Mouse (Mus musculus) embryonic facial prominence, embryonic 14.5 days (tissue): ENCODE results near the gene Baz2a. TPM values are rescaled to one million over a fixed set of nuclear protein-coding genes. Genes with fewer than 3 reads are reported as not detected.
A peak's percentile ranks its signal among the peaks of the same experiment; 100 is the strongest.
"Not testable (repeated sequence)": the region's sequence is repeated elsewhere in the genome, so short reads cannot be mapped to it uniquely, and the experiment has no call there.

Source experiments
- ATAC-seq: fragments of 200-750 bp; cut with Nextera tagmentation; 2 replicates; pipeline ENCODE4 v1.8.0; 2017; ENCODE audit warnings: low read depth, moderate number of reproducible peaks, moderate TSS enrichment
- DNase-seq: peaks from one replicate; pipeline ENCODE4 v3.0.0-alpha.2; 2015; ENCODE audit warnings: low spot score
- H3K27ac ChIP-seq: fragments of 300-500 bp; sonication (generic); replicated peaks from 2 replicates; pipeline ENCODE4 v1.5.1; 2014; ENCODE audit warnings: low read depth, mild to moderate bottlenecking, low read length, moderate library complexity
- H3K27me3 ChIP-seq: fragments of 300-500 bp; sonication (generic); replicated peaks from 2 replicates; pipeline ENCODE4 v1.6.1; 2014; ENCODE audit warnings: low read length; ENCODE audit not compliant: control insufficient read depth, insufficient read depth
- H3K36me3 ChIP-seq: fragments of 300-500 bp; sonication (generic); 2 replicates; pipeline ENCODE4 v1.6.1; 2014; ENCODE audit warnings: low read length, mixed read lengths; ENCODE audit not compliant: control insufficient read depth, insufficient read depth
- H3K4me1 ChIP-seq: fragments of 300-500 bp; sonication (generic); 2 replicates; pipeline ENCODE4 v1.6.1; 2014; ENCODE audit warnings: antibody characterized with exemption, low read length; ENCODE audit not compliant: control insufficient read depth, insufficient read depth
- H3K4me2 ChIP-seq: fragments of 300-500 bp; sonication (generic); 2 replicates; pipeline ENCODE4 v1.6.1; 2014; ENCODE audit warnings: low read depth, mild to moderate bottlenecking, low read length, moderate library complexity, mixed read lengths
- H3K4me3 ChIP-seq: fragments of 300-500 bp; sonication (generic); 2 replicates; pipeline ENCODE4 v1.5.1; 2014; ENCODE audit warnings: low read depth, mild to moderate bottlenecking, low read length
- H3K9ac ChIP-seq: fragments of 300-500 bp; sonication (generic); 2 replicates; pipeline ENCODE4 v1.6.1; 2014; ENCODE audit warnings: low read depth, mild to moderate bottlenecking, low read length, moderate library complexity, mixed read lengths
- H3K9me3 ChIP-seq: fragments of 300-500 bp; sonication (generic); 2 replicates; pipeline ENCODE4 v1.6.1; 2016; ENCODE audit warnings: low read length; ENCODE audit not compliant: control insufficient read depth
- WGBS: fragments of 180-500 bp; shearing (Covaris S2); extraction: QIAGEN DNeasy Blood & Tissue Kit; methylation state at CpG from one replicate; pipeline ENCODE4 v1.1.7; 2014; 5-methylcytosine and 5-hydroxymethylcytosine counted together
- microRNA counts: library from miRNA; unstranded; fragments of <30 nt; microRNA quantifications from one replicate; lab custom pipeline; 2017
- microRNA-seq: library from miRNA; unstranded; fragments of <30 nt; microRNA quantifications from one replicate; pipeline ENCODE4, GENCODE M21; 2016; ENCODE audit warnings: borderline number of aligned reads
- polyA plus RNA-seq: library from polyadenylated mRNA; unstranded; fragments of >200 nt; fragmentation: Nextera tagmentation; extraction: Ambion mirVana; gene quantifications from 2 replicates; pipeline ENCODE4 v1.2.1, GENCODE M21; 2014

The Baz2a gene
- polyA plus RNA-seq, 1 experiment from 2014 or later = 18.8 TPM

DNA sequence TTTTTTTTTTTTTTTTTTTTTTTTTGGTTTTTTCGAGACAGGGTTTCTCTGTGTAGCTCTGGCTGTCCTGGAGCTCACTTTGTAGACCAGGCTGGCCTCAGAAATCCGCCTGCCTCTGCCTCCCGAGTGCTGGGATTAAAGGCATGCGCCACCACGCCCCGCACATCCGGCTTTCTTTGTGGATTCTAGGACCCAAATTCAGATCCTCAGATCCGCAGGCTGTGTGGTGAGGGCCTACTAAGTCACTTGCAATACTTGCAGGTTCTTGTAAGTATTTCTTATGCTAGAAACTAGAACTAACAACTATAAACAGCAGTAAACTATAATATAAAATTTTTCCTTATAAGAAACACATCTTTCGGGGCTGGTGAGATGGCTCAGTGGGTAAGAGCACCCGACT lies 80.0 kb downstream of the Baz2a start:
- H3K36me3 ChIP-seq, H3K9me3 ChIP-seq, H3K27me3 ChIP-seq, H3K9ac ChIP-seq, ATAC-seq, H3K4me3 ChIP-seq, H3K4me2 ChIP-seq, DNase-seq, H3K27ac ChIP-seq: not testable (repeated sequence)
- peaks cover 24% of the 10 kb centered on the region for H3K4me1 ChIP-seq
- WGBS = 96% methylated on average over 10 of the region's 10 CpGs

DNA sequence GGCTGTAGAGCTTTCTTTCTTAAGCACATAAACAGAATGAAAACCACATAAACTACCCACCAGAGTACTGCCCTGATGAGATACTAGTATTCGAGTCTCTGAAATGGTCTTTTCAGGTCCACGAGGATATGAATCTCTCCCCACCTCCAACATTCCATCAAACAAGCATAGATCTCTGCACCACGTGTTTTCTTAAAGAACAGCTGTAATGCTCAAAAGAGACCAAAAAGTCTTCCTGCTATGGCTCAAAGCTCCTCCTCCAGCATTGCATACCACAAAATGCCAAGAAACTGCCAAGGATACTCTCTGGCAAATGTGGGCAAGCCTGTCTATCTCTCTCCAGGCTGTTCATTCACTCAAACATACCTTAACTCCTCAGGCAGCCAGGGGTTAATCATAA lies 83.9 kb downstream of the Baz2a start:
- Histone ChIP-seq H3K27ac (peak overlapping the region; percentile 93), H3K4me3 (peak overlapping the region; percentile 55), H3K4me2 (peak overlapping the region; percentile 92), H3K4me1 (peaks cover 23% of the 10 kb centered on the region), H3K9ac (peak overlapping the region; percentile 62), H3K9me3 (no peaks in the 10 kb centered on the region), H3K27me3 (no peaks in the 10 kb centered on the region), H3K36me3 (no peaks in the 10 kb centered on the region)
- peak; percentile 24 for DNase-seq
- 7% methylated on average over 3 of the region's 3 CpGs for WGBS
- no peak for ATAC-seq

DNA sequence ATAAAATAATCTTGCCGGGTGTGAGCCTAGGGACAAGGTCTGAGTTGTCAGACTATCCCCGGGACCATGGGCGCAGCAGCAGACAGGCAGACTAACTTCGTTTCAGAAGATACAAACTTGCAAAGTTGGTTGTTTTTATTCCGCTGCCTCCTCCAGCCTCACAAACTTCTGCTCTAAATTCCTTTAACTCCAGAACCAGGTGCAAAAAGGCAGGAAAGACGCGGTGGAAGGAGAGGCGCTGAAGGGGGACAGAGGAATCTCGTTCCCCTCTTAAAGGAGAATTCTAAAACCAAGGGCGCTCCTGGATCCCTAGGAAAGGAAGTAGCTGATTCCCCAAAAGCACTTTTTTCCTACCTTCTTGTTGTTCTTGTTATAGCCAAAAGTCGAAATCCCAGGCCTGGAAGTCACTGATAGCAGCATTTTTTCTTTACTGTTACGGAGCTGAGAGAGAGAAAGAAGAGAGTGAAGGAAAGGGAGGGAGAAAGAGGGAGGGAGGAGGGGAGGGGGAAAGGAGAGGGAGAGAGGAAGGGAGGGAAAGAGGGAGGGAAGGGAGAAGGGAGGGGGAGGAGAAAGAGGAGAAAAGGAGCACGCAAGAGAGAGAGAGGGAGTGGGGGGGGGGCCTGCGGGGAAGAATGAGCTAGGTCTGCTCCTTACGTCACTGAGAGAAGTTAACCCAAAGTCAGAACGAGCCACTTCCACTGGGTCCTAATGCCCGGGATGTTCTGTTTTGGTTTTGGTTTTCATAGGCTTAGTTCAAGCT lies 84.8 kb downstream of the Baz2a start:
- H3K36me3 ChIP-seq = no peaks in the 10 kb centered on the region
- under 1% methylated on average over 17 of the region's 17 CpGs for WGBS
- H3K4me3 ChIP-seq = peak overlapping the region; percentile 55
- peak overlapping the region; percentile 92 for H3K4me2 ChIP-seq
- H3K4me1 ChIP-seq = peaks cover 23% of the 10 kb centered on the region
- H3K9me3 ChIP-seq = no peaks in the 10 kb centered on the region
- ATAC-seq (peak; percentile 90), DNase-seq (peak; percentile 96)
- no peaks in the 10 kb centered on the region for H3K27me3 ChIP-seq
- H3K27ac ChIP-seq = peak overlapping the region; percentile 93
- peak overlapping the region; percentile 62 for H3K9ac ChIP-seq

DNA sequence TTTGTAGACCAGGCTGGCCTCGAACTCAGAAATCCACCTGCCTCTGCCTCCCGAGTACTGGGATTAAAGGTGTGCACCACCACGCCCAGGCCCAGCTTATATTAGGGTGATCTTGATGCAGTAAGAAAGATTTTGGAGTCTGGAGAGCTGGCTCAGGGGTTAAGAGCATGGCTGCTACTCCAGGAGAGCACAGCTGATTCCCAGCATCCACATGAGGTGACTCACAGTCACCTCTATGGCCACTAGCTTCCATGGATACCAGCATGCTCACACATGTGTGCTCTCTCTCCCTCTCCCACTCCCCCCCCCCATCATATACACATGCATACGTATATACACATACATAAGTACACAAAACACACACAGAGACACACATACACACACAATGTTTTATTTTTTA lies 85.9 kb downstream of the Baz2a start:
- H3K9me3 ChIP-seq = no peaks in the 10 kb centered on the region
- 88% methylated on average over 4 of the region's 4 CpGs for whole genome bisulfite sequencing
- no peaks in the 10 kb centered on the region for H3K27me3 ChIP-seq
- no peak overlapping the region for H3K9ac ChIP-seq
- no peak overlapping the region for H3K4me3 ChIP-seq
- DNase-seq (no peak), ATAC-seq (no peak)
- H3K4me2 ChIP-seq = no peak overlapping the region
- no peaks in the 10 kb centered on the region for H3K36me3 ChIP-seq
- H3K4me1 ChIP-seq = peaks cover 23% of the 10 kb centered on the region
- no peak overlapping the region for H3K27ac ChIP-seq

MicroRNA genes within 50 kb of the gene (microRNA counts, 519-probe panel; counts per million panel counts)
- microRNA mmu-miR-677 (lab: Ali Mortazavi, UCI) = 19.3 counts per million

Small RNAs within 50 kb of the gene (microRNA-seq; reads per million reads assigned to microRNA genes)
- gene Mir677 = 14.1 reads per million, percentile 31 among the genes with 10 or more reads in this experiment

Other genes starting within 250 kb of the Baz2a start
- not detected in 2 replicates for gene Rdh19, start 241.6 kb upstream of the Baz2a start, polyA plus RNA-seq
- gene Rdh16f2, start 225.1 kb upstream of the Baz2a start, polyA plus RNA-seq = not detected in 2 replicates
- not detected in 2 replicates for gene Rdh7, start 202.8 kb upstream of the Baz2a start, polyA plus RNA-seq
- gene Sdr9c7, start 193.1 kb upstream of the Baz2a start, polyA plus RNA-seq = 0.77 and 1.1 TPM in 2 replicates
- 0.75 TPM in 1 of 2 replicates, not detected in the other for gene Hsd17b6, start 84.0 kb upstream of the Baz2a start, polyA plus RNA-seq
- 61.6 and 69.4 TPM in 2 replicates for gene Prim1, start 76.4 kb upstream of the Baz2a start, polyA plus RNA-seq
- 847 and 859 TPM in 2 replicates for gene Naca, start 56.0 kb upstream of the Baz2a start, polyA plus RNA-seq
- 450 and 475 TPM in 2 replicates for gene Ptges3, start 32.6 kb upstream of the Baz2a start, polyA plus RNA-seq
- 2,069 and 2,210 TPM in 2 replicates for gene Atp5b, start 8.3 kb upstream of the Baz2a start, polyA plus RNA-seq
- 31.3 and 32.4 TPM in 2 replicates for gene Rbms2, start 88.7 kb downstream of the Baz2a start, polyA plus RNA-seq
- 1.1 and 2.6 TPM in 2 replicates for gene Gls2, start 102.9 kb downstream of the Baz2a start, polyA plus RNA-seq
- 30.8 and 35.8 TPM in 2 replicates for gene Spryd4, start 120.2 kb downstream of the Baz2a start, polyA plus RNA-seq
- gene Mip, start 134.3 kb downstream of the Baz2a start, polyA plus RNA-seq = 0.15 and 0.35 TPM in 2 replicates
- gene Timeless, start 140.5 kb downstream of the Baz2a start, polyA plus RNA-seq = 35.4 and 53.3 TPM in 2 replicates
- gene Apon, start 162.5 kb downstream of the Baz2a start, polyA plus RNA-seq = 0.24 and 0.30 TPM in 2 replicates
- not detected in 2 replicates for gene Apof, start 177.1 kb downstream of the Baz2a start, polyA plus RNA-seq
- 13.4 and 13.5 TPM in 2 replicates for gene Stat2, start 179.0 kb downstream of the Baz2a start, polyA plus RNA-seq
- 0.20 and 0.29 TPM in 2 replicates for gene Il23a, start 207.2 kb downstream of the Baz2a start, polyA plus RNA-seq
- 23.6 and 23.8 TPM in 2 replicates for gene Pan2, start 211.8 kb downstream of the Baz2a start, polyA plus RNA-seq
- 350 and 364 TPM in 2 replicates for gene Cnpy2, start 230.9 kb downstream of the Baz2a start, polyA plus RNA-seq
- gene Cs, start 246.2 kb downstream of the Baz2a start, polyA plus RNA-seq = 199 and 201 TPM in 2 replicates